Mouse (Mus musculus) liver, embryonic 12.5 days (tissue): Measurements from ENCODE around the gene Slc10a7. TPM values are rescaled to one million over a fixed set of nuclear protein-coding genes. Genes with fewer than 3 reads are reported as not detected.
A peak's percentile ranks its signal among the peaks of the same experiment; 100 is the strongest.

Experiments used
- ATAC-seq: fragments of 200-750 bp; cut with Nextera tagmentation; 2 replicates; pipeline ENCODE4 v1.8.0; 2017; ENCODE audit warnings: moderate number of reproducible peaks, mild to moderate bottlenecking, moderate library complexity
- H3K27ac ChIP-seq: fragments of 300-500 bp; sonication (generic); 2 replicates; pipeline ENCODE4 v1.5.1; 2016; ENCODE audit warnings: mild to moderate bottlenecking
- H3K27me3 ChIP-seq: fragments of 300-500 bp; sonication (generic); replicated peaks from 2 replicates; pipeline ENCODE4 v1.6.1; 2016; ENCODE audit warnings: mild to moderate bottlenecking, moderate library complexity
- H3K36me3 ChIP-seq: fragments of 300-500 bp; sonication (generic); 2 replicates; pipeline ENCODE4 v1.6.1; 2016; ENCODE audit warnings: mild to moderate bottlenecking, moderate library complexity
- H3K4me1 ChIP-seq: fragments of 300-500 bp; sonication (generic); 2 replicates; pipeline ENCODE4 v1.6.1; 2016
- H3K4me2 ChIP-seq: fragments of 300-500 bp; sonication (generic); 2 replicates; pipeline ENCODE4 v1.6.1; 2016; ENCODE audit warnings: mild to moderate bottlenecking, moderate library complexity
- H3K4me3 ChIP-seq: fragments of 300-500 bp; sonication (generic); 2 replicates; pipeline ENCODE4 v1.5.1; 2016; ENCODE audit warnings: mild to moderate bottlenecking, moderate library complexity
- H3K9ac ChIP-seq: fragments of 300-500 bp; sonication (generic); 2 replicates; pipeline ENCODE4 v1.6.1; 2016; ENCODE audit warnings: mild to moderate bottlenecking, moderate library complexity
- H3K9me3 ChIP-seq: fragments of 300-500 bp; sonication (generic); replicated peaks from 2 replicates; pipeline ENCODE4 v1.6.1; 2016; ENCODE audit warnings: mild to moderate bottlenecking, moderate library complexity
- WGBS: fragments of 180-500 bp; shearing (Covaris S2); methylation state at CpG from one replicate; pipeline ENCODE4 v1.1.7; 2016; ENCODE audit not compliant: insufficient replicate concordance; 5-methylcytosine and 5-hydroxymethylcytosine counted together
- polyA plus RNA-seq: library from polyadenylated mRNA; unstranded; fragments of >200 nt; fragmentation: Nextera tagmentation; extraction: Ambion mirVana; gene quantifications from 2 replicates; pipeline ENCODE4 v1.2.1, GENCODE M21; 2016

The Slc10a7 gene
- polyA plus RNA-seq, 1 experiment from 2014 or later: 9.1 TPM

GRCm38 (mm10) chr8:78724832-78725231 is 215.7 kb downstream of the Slc10a7 start:
- H3K4me2 ChIP-seq: no peak overlapping the region
- no peak overlapping the region for H3K4me3 ChIP-seq
- no peaks in the 10 kb centered on the region for H3K9me3 ChIP-seq
- H3K27ac ChIP-seq: no peak overlapping the region
- 78% methylated on average over 4 of the region's 4 CpGs for WGBS
- H3K9ac ChIP-seq: no peak overlapping the region
- H3K36me3 ChIP-seq: peaks cover 14% of the 10 kb centered on the region
- peaks cover 8% of the 10 kb centered on the region; the same call in 1 of the 2 replicates for H3K4me1 ChIP-seq
- no peak for ATAC-seq
- no peaks in the 10 kb centered on the region for H3K27me3 ChIP-seq

GRCm38 (mm10) chr8:78728240-78728639 is 219.1 kb downstream of the Slc10a7 start:
- no peak overlapping the region for H3K27ac ChIP-seq
- 85% methylated on average over 14 of the region's 14 CpGs for WGBS
- no peaks in the 10 kb centered on the region for H3K27me3 ChIP-seq
- no peaks in the 10 kb centered on the region for H3K4me1 ChIP-seq
- H3K9ac ChIP-seq: no peak overlapping the region
- no peak overlapping the region for H3K4me3 ChIP-seq
- no peak for ATAC-seq
- no peaks in the 10 kb centered on the region for H3K9me3 ChIP-seq
- no peak overlapping the region for H3K4me2 ChIP-seq
- peaks cover 39% of the 10 kb centered on the region for H3K36me3 ChIP-seq

- WGBS: 74% methylated on average over 7 of the region's 7 CpGs
- peaks cover 39% of the 10 kb centered on the region for H3K36me3 ChIP-seq
- H3K9ac ChIP-seq: no peak overlapping the region
- no peaks in the 10 kb centered on the region for H3K27me3 ChIP-seq
- no peak overlapping the region for H3K4me2 ChIP-seq
- no peak overlapping the region for H3K27ac ChIP-seq
- H3K9me3 ChIP-seq: no peaks in the 10 kb centered on the region
- no peaks in the 10 kb centered on the region for H3K4me1 ChIP-seq
- ATAC-seq: no peak
- no peak overlapping the region for H3K4me3 ChIP-seq
Observed at GRCm38 (mm10) chr8:78732410-78732809, 223.3 kb downstream of the Slc10a7 start.

- Histone ChIP-seq H3K27ac (no peak overlapping the region), H3K9ac (no peak overlapping the region), H3K36me3 (peaks cover 36% of the 10 kb centered on the region), H3K4me1 (no peaks in the 10 kb centered on the region), H3K27me3 (no peaks in the 10 kb centered on the region), H3K9me3 (no peaks in the 10 kb centered on the region), H3K4me2 (no peak overlapping the region), H3K4me3 (no peak overlapping the region)
- 72% methylated on average over 12 of the region's 12 CpGs for whole genome bisulfite sequencing
- no peak for ATAC-seq
Observed at GRCm38 (mm10) chr8:78732995-78733512, 223.9 kb downstream of the Slc10a7 start.

- Histone ChIP-seq H3K4me3 (no peak overlapping the region), H3K27me3 (0 out of 2 replicates have a peak, but pooled peaks cover 5% of the 10 kb centered on the region), H3K36me3 (peaks cover 28% of the 10 kb centered on the region), H3K9ac (no peak overlapping the region), H3K9me3 (no peaks in the 10 kb centered on the region), H3K27ac (no peak overlapping the region), H3K4me2 (no peak overlapping the region), H3K4me1 (no peaks in the 10 kb centered on the region)
- 76% methylated on average over 9 of the region's 9 CpGs for WGBS
- ATAC-seq: no peak
Observed at GRCm38 (mm10) chr8:78734721-78735517, 225.8 kb downstream of the Slc10a7 start.

- no peak for ATAC-seq
- H3K4me2 ChIP-seq: no peak overlapping the region
- H3K4me3 ChIP-seq: no peak overlapping the region
- H3K27ac ChIP-seq: no peak overlapping the region
- 64% methylated on average over 4 of the region's 4 CpGs for WGBS
- H3K4me1 ChIP-seq: no peaks in the 10 kb centered on the region
- 0 out of 2 replicates have a peak, but pooled peaks cover 5% of the 10 kb centered on the region for H3K27me3 ChIP-seq
- no peaks in the 10 kb centered on the region for H3K36me3 ChIP-seq
- no peak overlapping the region for H3K9ac ChIP-seq
- H3K9me3 ChIP-seq: no peaks in the 10 kb centered on the region
Observed at GRCm38 (mm10) chr8:78738304-78738703, 229.2 kb downstream of the Slc10a7 start.

- Histone ChIP-seq H3K4me1 (no peaks in the 10 kb centered on the region), H3K9me3 (no peaks in the 10 kb centered on the region), H3K27ac (no peak overlapping the region), H3K27me3 (0 out of 2 replicates have a peak, but pooled peaks cover 5% of the 10 kb centered on the region), H3K36me3 (no peaks in the 10 kb centered on the region), H3K9ac (no peak overlapping the region), H3K4me3 (no peak overlapping the region), H3K4me2 (no peak overlapping the region)
- WGBS: 21% methylated on average over 6 of the region's 6 CpGs
- ATAC-seq: no peak
Observed at GRCm38 (mm10) chr8:78740936-78741335, 231.8 kb downstream of the Slc10a7 start.

- Histone ChIP-seq H3K4me2 (no peak overlapping the region), H3K27me3 (0 out of 2 replicates have a peak, but pooled peaks cover 5% of the 10 kb centered on the region), H3K4me1 (no peaks in the 10 kb centered on the region), H3K4me3 (no peak overlapping the region), H3K9me3 (no peaks in the 10 kb centered on the region), H3K27ac (no peak overlapping the region), H3K36me3 (no peaks in the 10 kb centered on the region), H3K9ac (no peak overlapping the region)
- ATAC-seq: no peak
- WGBS: 51% methylated on average over 3 of the region's 3 CpGs
Observed at GRCm38 (mm10) chr8:78741496-78741895, 232.3 kb downstream of the Slc10a7 start.

- Histone ChIP-seq H3K4me2 (no peak overlapping the region), H3K9ac (no peak overlapping the region), H3K4me3 (no peak overlapping the region), H3K4me1 (no peaks in the 10 kb centered on the region), H3K27me3 (0 out of 2 replicates have a peak, but pooled peaks cover 5% of the 10 kb centered on the region), H3K9me3 (no peaks in the 10 kb centered on the region), H3K27ac (0 out of 2 replicates have a peak overlapping the region, but pooled peaks have one; percentile 6), H3K36me3 (no peaks in the 10 kb centered on the region)
- 27% methylated on average over 3 of the region's 3 CpGs for WGBS
- ATAC-seq: no peak
Observed at GRCm38 (mm10) chr8:78741965-78742364, 232.8 kb downstream of the Slc10a7 start.

- Histone ChIP-seq H3K4me3 (no peak overlapping the region), H3K4me2 (no peak overlapping the region), H3K36me3 (no peaks in the 10 kb centered on the region), H3K9me3 (no peaks in the 10 kb centered on the region), H3K4me1 (no peaks in the 10 kb centered on the region), H3K9ac (no peak overlapping the region), H3K27me3 (0 out of 2 replicates have a peak, but pooled peaks cover 5% of the 10 kb centered on the region), H3K27ac (0 out of 2 replicates have a peak overlapping the region, but pooled peaks have one; percentile 6)
- WGBS: 53% methylated on average over 2 of the region's 2 CpGs
- peak; percentile 61 for ATAC-seq
Observed at GRCm38 (mm10) chr8:78742453-78742852, 233.3 kb downstream of the Slc10a7 start.

- H3K36me3 ChIP-seq: no peaks in the 10 kb centered on the region
- H3K9ac ChIP-seq: no peak overlapping the region
- H3K4me2 ChIP-seq: no peak overlapping the region
- H3K27ac ChIP-seq: no peak overlapping the region
- H3K4me3 ChIP-seq: no peak overlapping the region
- H3K4me1 ChIP-seq: no peaks in the 10 kb centered on the region
- H3K27me3 ChIP-seq: no peaks in the 10 kb centered on the region
- H3K9me3 ChIP-seq: no peaks in the 10 kb centered on the region
- no peak for ATAC-seq
Observed at GRCm38 (mm10) chr8:78747052-78747451, 237.9 kb downstream of the Slc10a7 start.

GRCm38 (mm10) chr8:78748701-78749100 is 239.6 kb downstream of the Slc10a7 start:
- Histone ChIP-seq H3K9me3 (no peaks in the 10 kb centered on the region), H3K36me3 (no peaks in the 10 kb centered on the region), H3K9ac (no peak overlapping the region), H3K27ac (no peak overlapping the region), H3K27me3 (no peaks in the 10 kb centered on the region), H3K4me1 (no peaks in the 10 kb centered on the region), H3K4me3 (no peak overlapping the region), H3K4me2 (no peak overlapping the region)
- 48% methylated on average over 4 of the region's 4 CpGs for WGBS
- no peak for ATAC-seq
